Mouse (Mus musculus): ENCODE measurements at regions not wholly inside any gene's neighbourhood (a gene's known extent, or its start where the extent isn't known, plus 50 kb on each side); places are given as distances from the start of the nearest gene placed in this dataset.

- WGBS = 87% methylated on average over 1 of the region's 1 CpGs
- no peak for DNase-seq
- TF ChIP-seq CTCF (IDR thresholded peaks at IDR 0.05; ENCODE audit: borderline replicate concordance, insufficient read depth, low read depth, low read length) (no peak), POLR2A (IDR thresholded peaks at IDR 0.05; ENCODE audit: borderline replicate concordance, insufficient read depth, low read length) (no peak)
These were observed 1079.0 kb downstream of the Cdh8 start for GRCm38 (mm10) chr8:98337279-98337678.

GRCm38 (mm10) chr8:98309405-98309990 is 1106.8 kb downstream of the Cdh8 start:
- TF ChIP-seq POLR2A (IDR thresholded peaks at IDR 0.05; ENCODE audit: borderline replicate concordance, insufficient read depth, low read length) (no peak), CTCF (IDR thresholded peaks at IDR 0.05; ENCODE audit: borderline replicate concordance, insufficient read depth, low read depth, low read length) (no peak)
- DNase-seq = no peak
- no peak overlapping the region for H3K27ac ChIP-seq (ENCODE audit: insufficient read depth, low read length)
- WGBS = 36% methylated on average over 2 of the region's 2 CpGs
- no peaks in the 10 kb centered on the region for H3K27me3 ChIP-seq (ENCODE audit: control insufficient read depth, insufficient read depth, low read length)
- no peak overlapping the region for H3K4me3 ChIP-seq (replicated peaks; ENCODE audit: insufficient read depth, low read depth, low read length)
- no peaks in the 10 kb centered on the region for H3K4me1 ChIP-seq (ENCODE audit: control insufficient read depth, insufficient read depth, low read length)

More at GRCm38 (mm10) chr8:98337279-98337678, 1079.0 kb downstream of the Cdh8 start:
- Histone ChIP-seq H3K4me3 (replicated peaks; ENCODE audit: insufficient read depth, low read depth, low read length) (no peak overlapping the region), H3K27me3 (ENCODE audit: control insufficient read depth, insufficient read depth, low read length) (no peaks in the 10 kb centered on the region), H3K4me1 (ENCODE audit: control insufficient read depth, insufficient read depth, low read length) (no peaks in the 10 kb centered on the region), H3K27ac (ENCODE audit: insufficient read depth, low read length) (no peak overlapping the region)

GRCm38 (mm10) chr8:98294975-98295374 is 1121.3 kb downstream of the Cdh8 start:
- Histone ChIP-seq H3K27ac (ENCODE audit: insufficient read depth, low read length) (no peak overlapping the region), H3K4me1 (ENCODE audit: control insufficient read depth, insufficient read depth, low read length) (no peaks in the 10 kb centered on the region), H3K27me3 (ENCODE audit: control insufficient read depth, insufficient read depth, low read length) (no peaks in the 10 kb centered on the region), H3K4me3 (replicated peaks; ENCODE audit: insufficient read depth, low read depth, low read length) (no peak overlapping the region)
- DNase-seq = no peak
- 21% methylated on average over 7 of the region's 7 CpGs for WGBS
- TF ChIP-seq POLR2A (IDR thresholded peaks at IDR 0.05; ENCODE audit: borderline replicate concordance, insufficient read depth, low read length) = no peak
- no peak for TF ChIP-seq CTCF (IDR thresholded peaks at IDR 0.05; ENCODE audit: borderline replicate concordance, insufficient read depth, low read depth, low read length)

DNA sequence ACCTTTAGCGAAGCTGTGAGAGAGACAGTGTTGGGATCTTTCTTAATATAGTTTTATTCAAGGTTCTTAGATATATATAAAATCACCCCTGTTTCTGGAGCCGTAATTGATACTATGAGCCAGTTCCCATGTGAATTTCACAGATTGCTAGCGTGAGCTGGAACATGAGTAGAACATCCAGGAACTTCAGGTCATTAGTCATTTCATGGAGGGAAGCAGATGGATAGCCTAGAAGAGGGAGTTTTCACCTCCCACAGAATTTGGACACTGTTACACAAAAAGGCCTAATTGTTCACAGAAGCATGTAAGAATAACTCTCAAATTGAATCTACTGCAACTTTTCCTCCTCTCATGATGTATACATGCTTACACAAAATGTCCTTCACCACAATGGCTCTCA is 1156.0 kb downstream of the Cdh8 start:
- DNase-seq = no peak
- H3K4me1 ChIP-seq (ENCODE audit: control insufficient read depth, insufficient read depth, low read length) = no peaks in the 10 kb centered on the region
- WGBS = 39% methylated on average over 3 of the region's 3 CpGs
- no peak overlapping the region for H3K4me3 ChIP-seq (replicated peaks; ENCODE audit: insufficient read depth, low read depth, low read length)
- H3K27me3 ChIP-seq (ENCODE audit: control insufficient read depth, insufficient read depth, low read length) = no peaks in the 10 kb centered on the region
- H3K27ac ChIP-seq (ENCODE audit: insufficient read depth, low read length) = no peak overlapping the region
- TF ChIP-seq POLR2A (IDR thresholded peaks at IDR 0.05; ENCODE audit: borderline replicate concordance, insufficient read depth, low read length) (no peak), CTCF (IDR thresholded peaks at IDR 0.05; ENCODE audit: borderline replicate concordance, insufficient read depth, low read depth, low read length) (no peak)

DNA sequence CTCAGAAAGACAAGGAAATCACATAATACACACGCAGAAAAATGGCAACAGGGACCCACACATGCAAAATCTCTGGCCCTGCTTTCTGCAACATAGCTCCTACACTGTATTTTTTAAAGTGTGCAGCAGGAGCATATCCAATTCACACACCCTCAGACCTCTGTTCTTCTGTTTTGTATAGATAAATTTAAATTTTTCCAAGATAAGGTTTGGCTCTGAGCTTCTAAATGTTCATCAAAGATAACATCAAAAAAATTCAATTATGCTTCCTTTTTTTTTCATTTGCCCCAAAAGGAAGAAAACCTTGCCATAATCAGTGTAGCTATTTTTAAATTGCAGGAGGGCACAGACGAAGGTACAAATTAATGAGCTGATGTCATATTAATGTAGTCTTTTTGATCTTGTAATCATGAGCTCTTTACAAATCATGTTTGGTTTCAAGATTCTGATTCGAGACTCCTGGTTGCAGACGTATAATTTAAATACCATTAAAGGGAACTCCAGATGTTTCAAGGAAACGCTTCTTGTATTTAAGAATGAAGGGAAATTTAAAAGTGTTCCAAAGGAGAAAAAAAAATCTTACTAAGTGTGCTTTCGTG is 1172.8 kb downstream of the Cdh8 start:
- no peak for TF ChIP-seq POLR2A (IDR thresholded peaks at IDR 0.05; ENCODE audit: borderline replicate concordance, insufficient read depth, low read length)
- TF ChIP-seq CTCF (IDR thresholded peaks at IDR 0.05; ENCODE audit: borderline replicate concordance, insufficient read depth, low read depth, low read length) = no peak
- no peak for DNase-seq
- H3K4me1 ChIP-seq (ENCODE audit: control insufficient read depth, insufficient read depth, low read length) = no peaks in the 10 kb centered on the region
- no peak overlapping the region for H3K27ac ChIP-seq (ENCODE audit: insufficient read depth, low read length)
- no peaks in the 10 kb centered on the region for H3K27me3 ChIP-seq (ENCODE audit: control insufficient read depth, insufficient read depth, low read length)
- 80% methylated on average over 6 of the region's 6 CpGs for WGBS
- H3K4me3 ChIP-seq (replicated peaks; ENCODE audit: insufficient read depth, low read depth, low read length) = no peak overlapping the region

DNA sequence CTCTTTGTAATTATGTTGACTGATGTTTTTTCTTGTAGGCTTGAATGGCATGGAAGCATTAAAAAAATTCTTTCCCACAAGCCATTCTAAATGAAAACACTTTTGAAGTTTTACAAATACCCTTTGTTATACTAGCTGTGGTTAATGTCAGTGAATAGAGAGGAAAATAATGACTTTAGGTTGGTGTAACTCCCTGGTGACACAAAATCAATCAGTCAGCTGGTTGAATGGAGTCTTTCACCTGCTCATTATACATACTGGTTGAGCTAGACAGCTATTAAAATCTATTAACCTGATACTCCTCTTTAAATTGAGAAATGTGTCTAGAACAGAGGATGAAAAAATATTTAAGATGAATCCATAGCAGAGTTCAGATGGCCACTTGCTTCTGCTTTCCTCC is 1202.3 kb downstream of the Cdh8 start:
- DNase-seq = no peak
- no peaks in the 10 kb centered on the region for H3K27me3 ChIP-seq (ENCODE audit: control insufficient read depth, insufficient read depth, low read length)
- TF ChIP-seq CTCF (IDR thresholded peaks at IDR 0.05; ENCODE audit: borderline replicate concordance, insufficient read depth, low read depth, low read length) = no peak
- no peak for TF ChIP-seq POLR2A (IDR thresholded peaks at IDR 0.05; ENCODE audit: borderline replicate concordance, insufficient read depth, low read length)
- H3K27ac ChIP-seq (ENCODE audit: insufficient read depth, low read length) = no peak overlapping the region
- H3K4me1 ChIP-seq (ENCODE audit: control insufficient read depth, insufficient read depth, low read length) = no peaks in the 10 kb centered on the region
- H3K4me3 ChIP-seq (replicated peaks; ENCODE audit: insufficient read depth, low read depth, low read length) = no peak overlapping the region
